In genomic region chr11:117778031-117778430, GRCm38 (mm10) we compare ENCODE assay signal across 16 mouse cellular contexts. TPM values are rescaled to one million over a fixed set of nuclear protein-coding genes. Genes with fewer than 3 reads are reported as not detected.
DNase-seq lines count a peak whose midpoint lies in the region; ATAC-seq and TF ChIP-seq lines count a peak whose summit lies in the region.
"Had no signal": no experiment of that assay in that cellular context is flagged by ENCODE, and none has a peak within 500 bp of the region (broad histone marks: within the 10 kb centered on the region; RNA-seq: fewer than 3 reads in every experiment).

No protein-coding gene starts in this region.

- no peak overlapping the region for H3K4me2 ChIP-seq in kidney, embryonic 16.5 days (replicated peaks; ENCODE audit: low read depth, low read length)
- H3K4me2 ChIP-seq: midbrain, embryonic 12.5 days had no signal

- H3K36me3 ChIP-seq in erythroblast, embryonic 14.5 days (ENCODE audit: control insufficient read depth), result peaks cover 71% of the 10 kb centered on the region
- peaks cover 17% of the 10 kb centered on the region for H3K36me3 ChIP-seq in kidney, embryonic 16.5 days (ENCODE audit: insufficient read depth, low read length)
- H3K36me3 ChIP-seq in E14TG2a.4 (ENCODE audit: insufficient read depth, low read length), result peaks cover 62% of the 10 kb centered on the region
- H3K36me3 ChIP-seq: midbrain, embryonic 12.5 days had no signal

- H3K9ac ChIP-seq in kidney, embryonic 16.5 days (replicated peaks; ENCODE audit: low read length), result no peak overlapping the region
- H3K9ac ChIP-seq: hindbrain, embryonic 14.5 days; lung, embryonic 14.5 days; midbrain, embryonic 12.5 days had no signal

- no peak overlapping the region for H3K27ac ChIP-seq in kidney, embryonic 16.5 days (ENCODE audit: low read length)
- H3K27ac ChIP-seq: midbrain, embryonic 12.5 days had no signal

- peak overlapping the region; percentile 79 for H3K4me3 ChIP-seq in erythroblast, embryonic 14.5 days (replicated peaks)
- no peak overlapping the region for H3K4me3 ChIP-seq in kidney, embryonic 16.5 days (ENCODE audit: low read length)
- peak overlapping the region; percentile 87; the same call in 1 of the 2 replicates for H3K4me3 ChIP-seq in E14TG2a.4 (replicated peaks; ENCODE audit: low read length)
- H3K4me3 ChIP-seq: midbrain, embryonic 12.5 days had no signal

- H3K4me1 ChIP-seq in erythroblast, embryonic 14.5 days (ENCODE audit: control insufficient read depth), result peaks cover 74% of the 10 kb centered on the region
- peaks cover 40% of the 10 kb centered on the region for H3K4me1 ChIP-seq in kidney, embryonic 16.5 days (ENCODE audit: insufficient read depth, low read length)
- H3K4me1 ChIP-seq in E14TG2a.4 (replicated peaks; ENCODE audit: low read depth, low read length), result peaks cover 58% of the 10 kb centered on the region

- no peaks in the 10 kb centered on the region for H3K9me3 ChIP-seq in erythroblast, embryonic 14.5 days (ENCODE audit: control insufficient read depth, low read length)
- H3K9me3 ChIP-seq in kidney, embryonic 16.5 days (ENCODE audit: low read length), result no peaks in the 10 kb centered on the region
- no peaks in the 10 kb centered on the region for H3K9me3 ChIP-seq in E14TG2a.4 (ENCODE audit: low read length)
- H3K9me3 ChIP-seq: forebrain, embryonic 10.5 days; midbrain, embryonic 12.5 days had no signal

- WGBS in kidney, embryonic 16.5 days, result 95% methylated on average over 11 of the region's 11 CpGs

- H3K27me3 ChIP-seq in erythroblast, embryonic 14.5 days (ENCODE audit: control insufficient read depth), result no peaks in the 10 kb centered on the region; the same call in 1 of the 2 replicates
- no peaks in the 10 kb centered on the region for H3K27me3 ChIP-seq in kidney, embryonic 16.5 days (ENCODE audit: insufficient read depth, low read length)
- 0 out of 2 replicates have a peak, but pooled peaks cover 2% of the 10 kb centered on the region for H3K27me3 ChIP-seq in E14TG2a.4 (ENCODE audit: insufficient read depth, low read length)

- DNase-seq in kidney, adult 8-10 months, result peak; percentile 67 to 74
- peak; percentile 54 to 90 for DNase-seq in kidney, postnatal 25 days
- no peak for DNase-seq in embryo, embryonic 11 days
- no peak for DNase-seq in yolk sac, embryonic 10.5 days (ENCODE audit: low spot score)
- DNase-seq: cerebellum, adult 8-10 months; lung, embryonic 14.5 days; spleen, adult 18-20 months; thymus, adult 18-20 months had no signal

- no peak for ATAC-seq in erythroblast, adult 5-6 weeks (replicated peaks; ENCODE audit: low FRiP score, poor library complexity, severe bottlenecking)
- ATAC-seq in kidney, embryonic 16.5 days (ENCODE audit: low FRiP score, low TSS enrichment), result no peak

- TF ChIP-seq CTCF in E14TG2a.4 (conservative IDR thresholded peaks at IDR 0.05; ENCODE audit: low read length), result no peak

RNA-seq across cellular contexts. Expression of gene Tmc8, which starts 3.8 kb away (rescaled TPM):
- polyA plus RNA-seq in erythroblast, embryonic 14.5 days (2012), result 39.5 and 54.7 TPM in 2 replicates
- total RNA-seq in erythroblast, adult 5-6 weeks (2015; ENCODE audit: low replicate concordance), result 19.8 and 30.7 TPM in 2 replicates
- total RNA-seq in erythroblast, adult 5-6 weeks (2017; ENCODE audit: low replicate concordance), result 30.9 and 33.7 TPM in 2 replicates
- polyA plus RNA-seq in kidney, embryonic 16.5 days (2015; fragmentation: Nextera tagmentation; extraction: Ambion mirVana), result 3.6 TPM in 2 replicates

RNA-seq across cellular contexts. Expression of gene Tmc6, which starts 4.0 kb away (rescaled TPM):
- polyA plus RNA-seq in erythroblast, embryonic 14.5 days (2012), result 61.5 and 62.4 TPM in 2 replicates
- total RNA-seq in erythroblast, adult 5-6 weeks (2015; ENCODE audit: low replicate concordance), result 199 and 257 TPM in 2 replicates
- 83.1 and 204 TPM in 2 replicates for total RNA-seq in erythroblast, adult 5-6 weeks (2017; ENCODE audit: low replicate concordance)
- 47.9 and 50.5 TPM in 2 replicates for polyA plus RNA-seq in kidney, embryonic 16.5 days (2015; fragmentation: Nextera tagmentation; extraction: Ambion mirVana)

RNA-seq across cellular contexts. Expression of gene 6030468B19Rik, which starts 19.4 kb away (rescaled TPM):
- 202 and 213 TPM in 2 replicates for polyA plus RNA-seq in erythroblast, embryonic 14.5 days (2012)
- 12.7 and 28.6 TPM in 2 replicates for total RNA-seq in erythroblast, adult 5-6 weeks (2015; ENCODE audit: low replicate concordance)
- total RNA-seq in erythroblast, adult 5-6 weeks (2017; ENCODE audit: low replicate concordance), result 10.6 and 16.1 TPM in 2 replicates
- polyA plus RNA-seq in kidney, embryonic 16.5 days (2015; fragmentation: Nextera tagmentation; extraction: Ambion mirVana), result 0.33 and 0.54 TPM in 2 replicates
- total RNA-seq: ES-E14 had no signal

RNA-seq across cellular contexts. Expression of gene Gm20708, which starts 31.4 kb away (rescaled TPM):
- 0.16 TPM in 2 replicates for polyA plus RNA-seq in erythroblast, embryonic 14.5 days (2012)
- total RNA-seq in erythroblast, adult 5-6 weeks (2015; ENCODE audit: low replicate concordance), result 62.3 and 66.5 TPM in 2 replicates
- 31.9 and 39.7 TPM in 2 replicates for total RNA-seq in erythroblast, adult 5-6 weeks (2017; ENCODE audit: low replicate concordance)
- polyA plus RNA-seq in kidney, embryonic 16.5 days (2015; fragmentation: Nextera tagmentation; extraction: Ambion mirVana), result 0.26 and 0.44 TPM in 2 replicates

RNA-seq across cellular contexts. Expression of gene Syngr2, which starts 31.4 kb away (rescaled TPM):
- polyA plus RNA-seq in erythroblast, embryonic 14.5 days (2012), result 7.2 and 10.2 TPM in 2 replicates
- 52.9 and 77.2 TPM in 2 replicates for total RNA-seq in erythroblast, adult 5-6 weeks (2015; ENCODE audit: low replicate concordance)
- 32.5 and 46.5 TPM in 2 replicates for total RNA-seq in erythroblast, adult 5-6 weeks (2017; ENCODE audit: low replicate concordance)
- 93.2 and 106 TPM in 2 replicates for polyA plus RNA-seq in kidney, embryonic 16.5 days (2015; fragmentation: Nextera tagmentation; extraction: Ambion mirVana)

Comparison
In these comparisons a context has a peak if more than half of its experiments do, and no peak if none do; other contexts are left out.
1. DNase-seq: peak in kidney, adult 8-10 months (2 of 2) and kidney, postnatal 25 days (2 of 2); none in embryo, embryonic 11 days (single experiment) and yolk sac, embryonic 10.5 days (single experiment).
2. RNA of gene 6030468B19Rik, which starts 19.4 kb away (polyA plus RNA-seq): 202 to 213 TPM in erythroblast, embryonic 14.5 days; 0.33 to 0.54 TPM in kidney, embryonic 16.5 days; every median in the first group is over 100 times any median in the second.